Mouse (Mus musculus) liver, postnatal 0 days (tissue): ENCODE results near the gene Ece1.

Experiments used
- CTCF ChIP-seq: sonication (generic); IDR thresholded peaks from 2 replicates; pipeline ENCODE4 v1.5.1; 2016; ENCODE audit warnings: antibody characterized with exemption, low read depth
- EP300 ChIP-seq: IDR thresholded peaks from 2 replicates; pipeline ENCODE4 v1.6.1; 2016; ENCODE audit warnings: antibody characterized with exemption, low read depth, mild to moderate bottlenecking

DNA sequence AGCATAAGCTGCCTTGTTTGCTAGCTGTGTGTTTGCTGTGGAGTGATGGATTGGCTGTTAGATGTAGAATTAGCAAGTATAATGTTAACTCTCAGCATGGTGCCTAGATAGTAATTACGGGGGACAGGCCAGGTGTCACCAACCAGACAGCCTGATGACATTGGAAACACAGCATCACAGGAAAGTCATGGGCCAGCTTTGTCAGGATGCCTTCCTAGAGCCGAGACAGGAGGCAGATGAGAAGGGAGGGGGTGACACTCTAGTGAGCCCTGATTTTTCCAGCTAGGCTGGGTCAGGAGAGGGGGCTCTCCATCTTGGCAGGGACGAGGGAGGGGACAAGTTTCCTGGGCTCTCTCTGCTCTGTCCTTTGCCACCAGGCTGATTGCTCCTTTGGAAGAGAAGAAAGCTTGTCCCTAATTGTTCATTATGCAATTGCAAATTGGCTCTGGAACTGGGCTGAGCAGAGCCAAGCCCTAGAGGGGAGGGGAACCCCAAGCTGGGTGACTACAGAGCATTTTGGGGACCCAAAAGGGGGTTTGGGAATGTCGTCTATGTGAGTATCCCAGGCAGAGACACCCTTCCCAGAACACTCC is 29.6 kb downstream of the Ece1 start:
- TF ChIP-seq EP300 = no peak
- no peak for TF ChIP-seq CTCF
